Mouse (Mus musculus): ENCODE results near the gene Cfap61.

DNA sequence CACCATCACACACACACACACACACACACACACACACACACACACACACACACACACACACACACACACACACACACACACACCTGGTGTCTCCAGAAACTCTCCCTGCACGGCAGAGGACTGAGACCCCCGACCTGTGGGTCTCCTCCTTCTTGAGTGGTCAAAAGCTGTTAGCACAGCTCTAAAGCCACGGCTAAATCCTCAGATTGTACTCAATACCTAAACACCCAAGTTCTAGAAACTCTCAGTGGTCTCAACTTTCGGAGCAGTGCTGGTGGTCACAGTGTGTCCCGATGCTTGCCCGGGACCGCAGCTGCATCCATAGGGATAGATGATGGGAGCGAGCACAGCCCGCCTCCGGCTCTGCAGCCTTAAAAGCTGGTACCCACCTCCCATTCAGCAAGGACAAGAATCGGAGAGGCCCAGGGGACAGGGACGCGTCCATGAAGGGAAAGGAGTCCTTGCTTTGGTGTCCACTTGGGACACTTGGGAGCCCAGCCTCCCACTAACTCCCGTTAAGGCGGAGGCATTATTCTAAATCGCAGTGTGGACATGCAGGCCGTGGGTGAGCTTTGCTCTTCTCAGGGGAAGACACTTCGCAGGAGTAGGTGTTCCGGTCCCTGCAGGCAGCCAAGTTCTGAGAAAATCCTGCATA is 284.4 kb downstream of the Cfap61 start:
- TF ChIP-seq CTCF (IDR thresholded peaks at IDR 0.05; ENCODE audit: insufficient read depth, low read depth, low read length) (no peak), POLR2A (IDR thresholded peaks at IDR 0.05; ENCODE audit: insufficient read depth, low read depth, low read length) (no peak)
